Mouse (Mus musculus): ENCODE data around the gene Pik3ip1.

DNA sequence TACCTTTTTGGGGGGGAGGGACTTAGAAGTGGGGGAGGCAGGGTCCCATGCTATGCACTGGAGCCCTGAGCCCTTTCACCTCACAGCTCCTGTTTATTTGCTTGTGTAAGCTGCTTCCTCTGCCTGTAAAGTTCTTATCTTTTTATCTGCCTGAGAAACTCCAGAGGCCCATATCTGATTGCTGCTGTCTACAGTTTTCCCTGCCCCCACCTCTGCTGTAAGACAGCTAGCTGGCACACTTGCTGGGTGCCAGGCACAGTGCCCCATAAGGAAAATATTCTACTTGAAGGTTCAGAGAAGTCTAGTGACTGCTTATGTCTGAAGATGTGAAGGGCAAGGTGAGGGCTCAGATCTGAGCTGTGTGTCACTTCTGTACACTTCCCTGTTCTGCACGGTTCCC, 16.9 kb upstream of the Pik3ip1 start:
- TF ChIP-seq CTCF (IDR thresholded peaks at IDR 0.05; ENCODE audit: extremely low read depth, insufficient read length, insufficient replicate concordance, low read depth, low read length) (no peak), POLR2A (IDR thresholded peaks at IDR 0.05; ENCODE audit: low read depth, low read length) (no peak)
